Mouse (Mus musculus) kidney, adult 2 months (tissue): ENCODE data around the gene Plxdc1. TPM values are rescaled to one million over a fixed set of nuclear protein-coding genes. Genes with fewer than 3 reads are reported as not detected.

Experiments
- DNase-seq: peaks from one replicate; pipeline ENCODE4 v3.0.0; 2021
- H3K27ac ChIP-seq: fragments of 200-500 bp; 2 replicates; pipeline ENCODE4 v1.5.1; 2012; ENCODE audit warnings: low read depth, low read length, control low read depth, inconsistent platforms; ENCODE audit not compliant: insufficient read depth
- H3K27me3 ChIP-seq: fragments of 200-500 bp; replicated peaks from 2 replicates; pipeline ENCODE4 v1.6.1; 2012; ENCODE audit warnings: mild to moderate bottlenecking, moderate library complexity, low read length, inconsistent platforms; ENCODE audit not compliant: control insufficient read depth, insufficient read depth
- H3K36me3 ChIP-seq: fragments of 200-500 bp; 2 replicates; pipeline ENCODE4 v1.6.1; 2012; ENCODE audit warnings: mild to moderate bottlenecking, moderate library complexity, low read length, inconsistent platforms; ENCODE audit not compliant: control insufficient read depth, insufficient read depth
- H3K4me1 ChIP-seq: fragments of 200-500 bp; 2 replicates; pipeline ENCODE4 v1.6.1; 2011; ENCODE audit warnings: low read length; ENCODE audit not compliant: control insufficient read depth, insufficient read depth
- H3K4me3 ChIP-seq: fragments of 200-500 bp; 2 replicates; pipeline ENCODE4 v1.5.1; 2011; ENCODE audit warnings: mild to moderate bottlenecking, low read depth, low read length, control low read depth; ENCODE audit not compliant: insufficient read depth
- CTCF ChIP-seq: fragments of 200-500 bp; conservative IDR thresholded peaks from 2 replicates; pipeline ENCODE4 v1.5.1; 2011; ENCODE audit warnings: low read depth, mild to moderate bottlenecking, control low read depth, low read length, moderate library complexity, mixed read lengths; ENCODE audit not compliant: insufficient read depth, insufficient read length
- POLR2A ChIP-seq: fragments of 200-500 bp; IDR thresholded peaks from one replicate; pipeline ENCODE4 v1.6.1; 2011; ENCODE audit warnings: low read depth, low read length, control low read depth
- WGBS: fragments of 180-500 bp; shearing (Covaris S2); methylation state at CpG from one replicate; pipeline ENCODE4 v1.1.7; 2018; 5-methylcytosine and 5-hydroxymethylcytosine counted together
- polyA plus RNA-seq: library from polyadenylated mRNA; depleted of rRNA; stranded (reverse); fragments of >200 nt; gene quantifications from 2 replicates; pipeline ENCODE4 v1.2.3, GENCODE M21; 2012; rRNA removed

Gene Plxdc1
- polyA plus RNA-seq, 1 experiment = 1.0 TPM

GRCm38 (mm10) chr11:97874396-97874795, 111.8 kb downstream of the Plxdc1 start:
- H3K27ac ChIP-seq = no peak overlapping the region
- H3K36me3 ChIP-seq = no peaks in the 10 kb centered on the region
- 98% methylated on average over 1 of the region's 1 CpGs for WGBS
- no peak for TF ChIP-seq CTCF
- TF ChIP-seq POLR2A = no peak
- no peak overlapping the region for H3K4me3 ChIP-seq
- DNase-seq = no peak
- no peaks in the 10 kb centered on the region for H3K4me1 ChIP-seq
- H3K27me3 ChIP-seq = no peaks in the 10 kb centered on the region

Other genes starting within 250 kb of the Plxdc1 start
- gene Pip4k2b, start 241.7 kb downstream of the Plxdc1 start, polyA plus RNA-seq = 9.2 and 10.6 TPM in 2 replicates
- 7.1 and 8.5 TPM in 2 replicates for gene Cwc25, start 219.9 kb downstream of the Plxdc1 start, polyA plus RNA-seq
- gene 1700001P01Rik, start 210.5 kb downstream of the Plxdc1 start, polyA plus RNA-seq = not detected in 2 replicates
- gene Rpl23, start 204.0 kb downstream of the Plxdc1 start, polyA plus RNA-seq = 118 and 181 TPM in 2 replicates
- gene Lasp1, start 187.4 kb downstream of the Plxdc1 start, polyA plus RNA-seq = 106 and 110 TPM in 2 replicates
- gene B230217C12Rik, start 145.7 kb downstream of the Plxdc1 start, polyA plus RNA-seq = 2.0 TPM in 2 replicates
- gene Fbxo47, start 102.3 kb downstream of the Plxdc1 start, polyA plus RNA-seq = 0.33 and 0.39 TPM in 2 replicates
- 0.75 and 2.8 TPM in 2 replicates for gene Arl5c, start 9.7 kb upstream of the Plxdc1 start, polyA plus RNA-seq
- 6.1 and 7.6 TPM in 2 replicates for gene Cacnb1, start 36.6 kb upstream of the Plxdc1 start, polyA plus RNA-seq
- 503 and 653 TPM in 2 replicates for gene Rpl19, start 40.3 kb upstream of the Plxdc1 start, polyA plus RNA-seq
- gene Stac2, start 67.0 kb upstream of the Plxdc1 start, polyA plus RNA-seq = 0.05 and 0.42 TPM in 2 replicates
- gene Fbxl20, start 164.0 kb upstream of the Plxdc1 start, polyA plus RNA-seq = 15.3 and 17.4 TPM in 2 replicates
- 11.8 and 13.0 TPM in 2 replicates for gene Med1, start 206.8 kb upstream of the Plxdc1 start, polyA plus RNA-seq
- gene Cdk12, start 216.6 kb upstream of the Plxdc1 start, polyA plus RNA-seq = 11.4 and 12.0 TPM in 2 replicates